8 mouse cellular contexts compared by ENCODE assay signal in genomic region chr11:75347188-75347585, GRCm38 (mm10). TPM values are rescaled to one million over a fixed set of nuclear protein-coding genes. Genes with fewer than 3 reads are reported as not detected.
DNase-seq lines count a peak whose midpoint lies in the region; ATAC-seq and TF ChIP-seq lines count a peak whose summit lies in the region.

No protein-coding gene starts in this region.

- peak overlapping the region; percentile 57 for H3K4me3 ChIP-seq in left cerebral cortex, adult 2 months
- H3K4me3 ChIP-seq in embryonic facial prominence, embryonic 12.5 days, result peak overlapping the region; percentile 78
- H3K4me3 ChIP-seq in limb, embryonic 10.5 days, result peak overlapping the region; percentile 89
- H3K4me3 ChIP-seq in neural tube, embryonic 14.5 days (ENCODE audit: low read depth, low read length), result peak overlapping the region; percentile 74

- no peak for TF ChIP-seq CTCF in left cerebral cortex, adult 2 months (IDR thresholded peaks at IDR 0.05)

- no peaks in the 10 kb centered on the region for H3K27me3 ChIP-seq in embryonic facial prominence, embryonic 12.5 days
- H3K27me3 ChIP-seq in limb, embryonic 10.5 days (ENCODE audit: low read depth, poor library complexity, severe bottlenecking), result no peaks in the 10 kb centered on the region
- H3K27me3 ChIP-seq in neural tube, embryonic 14.5 days (ENCODE audit: control insufficient read depth, insufficient read depth, low read length), result no peaks in the 10 kb centered on the region

- no peak overlapping the region for H3K27ac ChIP-seq in left cerebral cortex, adult 2 months
- H3K27ac ChIP-seq in embryonic facial prominence, embryonic 12.5 days, result no peak overlapping the region
- peak overlapping the region; percentile 87 for H3K27ac ChIP-seq in limb, embryonic 10.5 days
- H3K27ac ChIP-seq in neural tube, embryonic 14.5 days (ENCODE audit: low read depth, low read length), result no peak overlapping the region

- no peaks in the 10 kb centered on the region for H3K36me3 ChIP-seq in embryonic facial prominence, embryonic 12.5 days
- H3K36me3 ChIP-seq in limb, embryonic 10.5 days, result peaks cover 24% of the 10 kb centered on the region
- no peaks in the 10 kb centered on the region for H3K36me3 ChIP-seq in neural tube, embryonic 14.5 days (ENCODE audit: control insufficient read depth, insufficient read depth, low read length)

- no peaks in the 10 kb centered on the region for H3K9me3 ChIP-seq in embryonic facial prominence, embryonic 12.5 days
- no peaks in the 10 kb centered on the region for H3K9me3 ChIP-seq in limb, embryonic 10.5 days (replicated peaks)
- H3K9me3 ChIP-seq in neural tube, embryonic 14.5 days (ENCODE audit: control insufficient read depth, low read length), result no peaks in the 10 kb centered on the region

- WGBS in embryonic facial prominence, embryonic 12.5 days, result 40% methylated on average over 10 of the region's 10 CpGs
- WGBS in limb, embryonic 10.5 days, result 56% methylated on average over 10 of the region's 10 CpGs
- 51% methylated on average over 10 of the region's 10 CpGs for WGBS in neural tube, embryonic 14.5 days

- intact Hi-C loops in left cerebral cortex, adult 2 months (cut with DNase I), result no loop called here
- intact Hi-C loops in left cerebral cortex, postnatal 25 days (cut with DNase I), result no loop called here

- no peak for DNase-seq in left cerebral cortex, adult 2 months (ENCODE audit: extremely low spot score in 1 of 2, low spot score in 2 of 2)
- no peak for DNase-seq in left cerebral cortex, postnatal 25 days (ENCODE audit: low spot score in 2 of 2)
- no peak for DNase-seq in limb, embryonic 10.5 days (ENCODE audit: low spot score)
- DNase-seq in retina, embryonic 14.5 days (ENCODE audit: low spot score), result no peak
- no peak for DNase-seq in urinary bladder, postnatal 14 days (ENCODE audit: low spot score)
- DNase-seq in kidney, postnatal 14 days, result no peak

- peaks cover 19% of the 10 kb centered on the region for H3K4me1 ChIP-seq in embryonic facial prominence, embryonic 12.5 days
- H3K4me1 ChIP-seq in limb, embryonic 10.5 days, result peaks cover 22% of the 10 kb centered on the region
- H3K4me1 ChIP-seq in neural tube, embryonic 14.5 days (ENCODE audit: control insufficient read depth, insufficient read depth, low read length), result peaks cover 7% of the 10 kb centered on the region

- peak overlapping the region; percentile 78 for H3K9ac ChIP-seq in embryonic facial prominence, embryonic 12.5 days
- no peak overlapping the region for H3K9ac ChIP-seq in neural tube, embryonic 14.5 days (replicated peaks; ENCODE audit: low read depth, low read length)

- ATAC-seq in embryonic facial prominence, embryonic 12.5 days (ENCODE audit: insufficient number of reproducible peaks, insufficient read depth, low FRiP score, low TSS enrichment), result no peak
- ATAC-seq in neural tube, embryonic 14.5 days (ENCODE audit: low read depth), result no peak

- H3K4me2 ChIP-seq in embryonic facial prominence, embryonic 12.5 days (replicated peaks), result peak overlapping the region; percentile 70
- peak overlapping the region; percentile 78 for H3K4me2 ChIP-seq in neural tube, embryonic 14.5 days (ENCODE audit: low read depth, low read length)

RNA-seq across cellular contexts. Expression of gene Rpa1, which starts 0.9 kb away (rescaled TPM):
- total RNA-seq in left cerebral cortex, adult 2 months (2021), result 10 to 100 TPM; 41.9 to 42.3 TPM
- total RNA-seq in left cerebral cortex, postnatal 25 days (2021), result 10 to 100 TPM; 44.2 to 46.9 TPM
- polyA plus RNA-seq in embryonic facial prominence, embryonic 12.5 days (2016; fragmentation: Nextera tagmentation; extraction: Ambion mirVana), result 138 and 143 TPM in 2 replicates
- polyA plus RNA-seq in limb, embryonic 10.5 days (2016; fragmentation: Nextera tagmentation; extraction: Ambion mirVana), result 178 and 185 TPM in 2 replicates
- polyA plus RNA-seq in neural tube, embryonic 14.5 days (2014; fragmentation: Nextera tagmentation; extraction: Ambion mirVana), result 41.4 and 46.5 TPM in 2 replicates

RNA-seq across cellular contexts. Expression of gene Smyd4, which starts 1.0 kb away (rescaled TPM):
- total RNA-seq in left cerebral cortex, adult 2 months (2021), result 10 to 100 TPM; 15.0 to 16.5 TPM
- 10 to 100 TPM; 12.1 to 12.5 TPM for total RNA-seq in left cerebral cortex, postnatal 25 days (2021)
- 18.5 and 21.4 TPM in 2 replicates for polyA plus RNA-seq in embryonic facial prominence, embryonic 12.5 days (2016; fragmentation: Nextera tagmentation; extraction: Ambion mirVana)
- 15.0 and 17.1 TPM in 2 replicates for polyA plus RNA-seq in limb, embryonic 10.5 days (2016; fragmentation: Nextera tagmentation; extraction: Ambion mirVana)
- 15.3 and 17.7 TPM in 2 replicates for polyA plus RNA-seq in neural tube, embryonic 14.5 days (2014; fragmentation: Nextera tagmentation; extraction: Ambion mirVana)
